Mouse (Mus musculus): ENCODE measurements around the gene Smyd5. TPM values are rescaled to one million over a fixed set of nuclear protein-coding genes. Genes with fewer than 3 reads are reported as not detected.

Gene Smyd5
- total RNA-seq, 2 experiments from 2014 or later = 48.8 to 52.7 TPM

DNA sequence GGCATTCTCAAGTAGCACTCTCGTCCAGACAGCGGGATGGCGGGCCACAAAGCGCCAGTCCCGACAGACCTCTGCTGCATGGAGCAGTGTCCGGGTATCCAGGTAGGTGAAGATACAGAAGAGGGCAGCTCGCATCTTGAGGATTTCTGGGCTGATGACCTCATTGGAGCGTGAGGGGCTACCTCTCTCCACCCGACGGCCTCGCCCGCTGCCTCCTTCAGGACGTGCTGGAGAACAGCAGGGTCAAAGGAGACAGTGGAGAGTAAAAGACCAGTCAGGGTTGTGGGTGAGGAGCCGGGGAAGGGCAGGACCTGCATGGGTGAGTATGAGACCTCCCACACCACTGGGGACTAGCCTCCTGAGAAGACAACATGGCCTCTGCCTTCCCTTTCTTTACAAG, 46.6 kb downstream of the Smyd5 start:
- no peak overlapping the region for H3K4me3 ChIP-seq
- no peak overlapping the region for H3K27ac ChIP-seq
- TF ChIP-seq CTCF (IDR thresholded peaks at IDR 0.05) = no peak
- intact Hi-C loops (cut with DNase I) = no loop called here
- no peak for DNase-seq (ENCODE audit: extremely low spot score in 1 of 2, low spot score in 2 of 2)

DNA sequence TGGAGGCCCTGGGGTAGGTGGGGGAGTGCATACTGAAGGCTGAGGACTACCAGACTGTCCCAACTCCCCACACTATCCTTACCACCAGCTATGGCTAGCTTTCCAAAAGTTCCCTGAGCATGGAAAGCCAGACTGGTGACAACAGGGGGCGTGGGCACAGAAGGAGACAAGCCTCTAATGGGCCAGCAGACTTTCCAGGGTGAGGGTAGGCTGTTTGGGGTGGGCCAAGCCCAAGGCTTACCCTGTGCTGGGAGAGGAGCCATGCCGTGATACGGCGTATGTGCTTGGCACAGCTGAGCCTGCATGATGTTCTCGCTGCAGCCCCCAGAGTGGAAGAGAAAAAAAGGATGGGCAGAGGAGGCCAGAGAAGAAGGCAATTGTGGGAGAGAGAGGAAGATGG, 48.2 kb downstream of the Smyd5 start:
- Histone ChIP-seq H3K27ac (peak overlapping the region; percentile 50), H3K4me3 (no peak overlapping the region)
- DNase-seq (ENCODE audit: extremely low spot score in 1 of 2, low spot score in 2 of 2) = no peak
- intact Hi-C loops (cut with DNase I) = loop anchor here (2.0 kb wide), 1 partner anchor 33 kb away; the partner anchor contains the start of gene Egr4
- TF ChIP-seq CTCF (IDR thresholded peaks at IDR 0.05) = no peak

DNA sequence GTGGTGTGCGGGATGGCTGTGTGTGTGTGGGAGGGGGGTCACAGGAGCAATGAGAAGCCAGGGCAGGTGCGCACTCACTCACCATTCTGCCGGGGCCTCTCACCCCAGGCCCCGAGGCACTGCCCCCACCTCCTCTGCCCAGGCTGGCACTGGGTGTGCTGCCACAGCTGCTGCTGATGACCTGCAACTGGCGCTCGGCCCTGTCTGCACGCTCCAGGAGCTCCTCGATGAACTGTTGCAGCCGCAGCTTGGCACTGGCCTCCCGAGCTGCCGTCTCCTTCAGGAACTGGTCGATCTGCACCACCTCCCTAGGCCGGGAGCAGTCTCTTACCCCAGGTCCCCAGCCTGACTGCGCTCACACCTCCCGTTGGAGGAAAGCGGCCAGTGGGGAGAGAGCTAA, 48.9 kb downstream of the Smyd5 start:
- TF ChIP-seq CTCF (IDR thresholded peaks at IDR 0.05) = no peak
- DNase-seq (ENCODE audit: extremely low spot score in 1 of 2, low spot score in 2 of 2) = no peak
- H3K4me3 ChIP-seq = no peak overlapping the region
- intact Hi-C loops (cut with DNase I) = loop anchor here (2.0 kb wide), 1 partner anchor 32 kb away; the partner anchor contains the start of gene Egr4
- H3K27ac ChIP-seq = peak overlapping the region; percentile 50

DNA sequence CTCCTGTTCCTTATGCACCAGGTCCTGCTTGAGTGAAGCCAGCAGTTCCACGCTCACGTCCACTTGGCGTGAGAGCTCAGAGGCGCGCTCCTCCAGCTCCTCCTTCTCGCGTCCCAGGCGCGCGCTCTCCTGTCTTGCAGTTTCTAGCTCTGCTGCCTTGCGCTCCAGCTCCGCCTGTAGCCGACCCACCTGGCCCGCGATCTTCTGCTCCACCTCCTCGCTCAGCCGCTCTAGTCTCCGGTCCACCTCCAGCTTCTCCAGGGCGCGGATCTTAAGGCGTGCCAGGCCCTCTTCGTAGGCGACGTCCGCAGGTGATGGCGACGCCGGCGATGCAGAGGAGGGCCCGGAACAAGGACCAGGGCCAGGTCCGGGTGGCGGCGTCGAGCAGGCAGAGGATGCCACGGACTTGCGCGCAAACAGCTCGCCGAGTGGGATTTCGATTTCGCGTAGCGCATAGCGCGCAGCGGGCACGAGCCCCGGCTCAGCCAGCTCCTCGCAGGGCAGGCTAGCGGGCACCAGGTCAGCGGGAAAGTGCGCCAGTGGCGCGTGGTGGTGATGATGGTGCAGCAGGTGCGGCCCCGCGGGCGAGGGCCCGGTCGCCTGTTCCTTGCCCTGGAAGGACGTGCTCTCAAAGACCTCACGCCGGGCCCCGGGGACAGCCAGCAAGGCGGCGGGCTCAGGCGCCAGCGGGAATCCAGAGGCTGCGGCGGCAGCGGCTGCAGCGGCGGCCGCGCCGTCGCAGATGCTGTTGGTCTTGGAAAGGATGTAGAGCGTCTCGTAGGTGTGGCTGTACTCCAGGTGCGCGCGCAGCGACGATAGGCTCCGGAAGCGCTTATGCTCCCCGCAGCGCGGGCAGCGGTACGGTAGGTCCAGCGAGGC, 52.3 kb downstream of the Smyd5 start:
- H3K27ac ChIP-seq = peak overlapping the region; percentile 47; the same call in 1 of the 2 replicates
- intact Hi-C loops (cut with DNase I) = no loop called here
- peak overlapping the region; percentile 18 for H3K4me3 ChIP-seq
- no peak for DNase-seq (ENCODE audit: extremely low spot score in 1 of 2, low spot score in 2 of 2)
- no peak for TF ChIP-seq CTCF (IDR thresholded peaks at IDR 0.05)

DNA sequence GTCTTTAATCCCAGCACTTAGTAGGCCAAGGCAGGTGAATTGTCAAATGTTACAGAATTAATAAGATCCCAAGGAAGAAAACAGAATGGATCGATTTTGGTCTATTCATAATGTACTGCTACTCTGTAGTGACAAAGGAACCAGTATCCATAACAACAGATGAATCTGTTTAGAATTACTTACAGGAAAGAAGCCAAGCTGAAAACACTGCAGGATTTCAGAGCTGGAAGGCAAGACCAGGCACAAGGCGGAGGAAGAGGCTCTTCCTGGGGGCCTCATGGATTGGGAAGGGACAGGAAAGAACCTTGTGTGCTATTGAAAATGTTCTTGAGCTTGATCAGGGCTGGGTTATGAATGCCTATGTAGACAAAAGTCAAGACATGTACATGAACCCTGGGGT, 53.9 kb downstream of the Smyd5 start:
- intact Hi-C loops (cut with DNase I) = no loop called here
- Histone ChIP-seq H3K27ac (no peak overlapping the region), H3K4me3 (no peak overlapping the region)
- DNase-seq (ENCODE audit: extremely low spot score in 1 of 2, low spot score in 2 of 2) = no peak
- no peak for TF ChIP-seq CTCF (IDR thresholded peaks at IDR 0.05)

DNA sequence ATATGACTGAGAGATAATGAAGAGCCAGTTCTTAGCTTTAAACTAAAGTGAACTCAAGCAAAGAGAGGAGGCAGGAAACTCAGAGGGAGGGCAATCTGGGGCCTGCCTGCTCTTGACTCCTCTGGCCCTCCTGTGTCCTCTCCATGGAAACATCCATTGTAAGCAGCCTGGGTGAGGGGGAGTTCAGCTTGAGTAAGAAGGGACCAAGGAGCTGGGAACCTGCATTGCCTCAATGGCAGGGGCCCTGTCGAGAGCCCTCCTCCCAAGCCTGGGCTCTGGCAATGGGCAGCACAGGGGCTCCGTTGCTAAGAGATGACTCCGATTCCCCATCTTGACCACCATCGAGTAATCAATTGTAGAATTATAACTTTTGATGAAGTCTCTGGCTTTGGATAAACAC, 56.7 kb downstream of the Smyd5 start:
- TF ChIP-seq CTCF (IDR thresholded peaks at IDR 0.05) = no peak
- Histone ChIP-seq H3K27ac (no peak overlapping the region), H3K4me3 (no peak overlapping the region)
- DNase-seq (ENCODE audit: extremely low spot score in 1 of 2, low spot score in 2 of 2) = no peak
- intact Hi-C loops (cut with DNase I) = no loop called here

DNA sequence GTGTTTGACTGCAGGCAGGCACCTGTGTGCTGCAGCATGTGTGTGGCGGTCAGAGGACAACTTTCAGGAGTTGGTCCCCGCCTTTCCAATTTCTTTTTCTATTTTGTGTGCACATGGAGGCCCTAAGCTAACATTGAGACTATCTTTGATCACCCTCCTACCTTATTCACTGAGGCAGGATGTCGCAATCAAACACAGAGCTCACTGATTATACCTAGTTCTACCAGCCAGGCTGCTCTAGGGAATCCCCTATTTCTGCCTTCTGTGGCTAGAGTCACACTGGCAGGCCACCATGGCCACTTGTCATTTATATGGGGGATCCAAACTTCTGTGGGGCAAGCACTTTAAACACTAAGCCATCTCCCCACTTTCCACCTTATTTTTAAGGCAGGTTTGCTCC, 57.9 kb downstream of the Smyd5 start:
- intact Hi-C loops (cut with DNase I) = no loop called here
- no peak for DNase-seq (ENCODE audit: extremely low spot score in 1 of 2, low spot score in 2 of 2)
- H3K4me3 ChIP-seq = no peak overlapping the region
- TF ChIP-seq CTCF (IDR thresholded peaks at IDR 0.05) = no peak
- no peak overlapping the region for H3K27ac ChIP-seq

DNA sequence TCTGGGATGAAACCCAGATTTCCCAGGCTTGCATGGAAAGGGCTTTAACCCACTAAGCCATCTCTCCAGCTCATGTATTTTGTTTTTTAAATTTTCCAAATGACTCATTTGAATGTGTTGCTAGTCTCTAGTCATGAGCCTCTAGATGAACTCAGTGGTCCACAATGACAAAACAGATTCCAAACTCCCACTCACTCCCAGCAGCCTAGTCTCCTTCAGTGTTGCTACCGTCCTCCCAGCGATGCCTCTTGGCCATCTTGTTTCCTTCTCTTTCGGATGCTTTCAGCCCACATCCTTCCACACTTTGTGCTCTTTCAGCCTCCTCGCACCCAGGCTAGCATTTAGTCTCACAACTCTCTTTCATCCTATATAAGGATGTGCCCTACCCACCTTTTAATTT, 58.5 kb downstream of the Smyd5 start:
- no peak for TF ChIP-seq CTCF (IDR thresholded peaks at IDR 0.05)
- intact Hi-C loops (cut with DNase I) = no loop called here
- no peak for DNase-seq (ENCODE audit: extremely low spot score in 1 of 2, low spot score in 2 of 2)
- Histone ChIP-seq H3K27ac (no peak overlapping the region), H3K4me3 (no peak overlapping the region)

DNA sequence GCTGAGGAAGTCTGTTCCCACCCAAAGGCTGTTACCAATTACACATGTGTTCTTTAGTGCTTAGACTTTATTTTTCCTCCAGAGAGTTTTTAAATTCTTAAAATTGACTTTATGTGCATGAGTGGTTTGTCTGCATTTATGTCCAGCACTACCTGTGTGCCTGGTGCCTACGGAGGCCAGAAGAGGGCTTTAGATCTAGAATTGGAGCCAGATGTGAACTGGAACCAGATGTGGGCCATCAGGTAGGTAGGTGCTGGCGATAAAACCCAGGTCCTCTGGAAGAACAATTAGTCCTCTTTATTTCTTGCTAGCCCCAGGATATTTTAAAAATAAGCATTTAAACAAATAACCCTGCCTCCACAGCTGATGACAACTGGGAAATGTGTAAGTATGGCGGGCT, 59.8 kb downstream of the Smyd5 start:
- TF ChIP-seq CTCF (IDR thresholded peaks at IDR 0.05) = no peak
- H3K4me3 ChIP-seq = no peak overlapping the region
- no peak overlapping the region for H3K27ac ChIP-seq
- intact Hi-C loops (cut with DNase I) = no loop called here
- DNase-seq (ENCODE audit: extremely low spot score in 1 of 2, low spot score in 2 of 2) = no peak

Other genes with a start within 250 kb of the Smyd5 start
- gene Emx1, start 244.6 kb upstream of the Smyd5 start, total RNA-seq (2021) = 10 to 100 TPM; 32.8 to 40.1 TPM
- gene Sfxn5, start 98.6 kb upstream of the Smyd5 start, total RNA-seq (2021) = 100 to 1,000 TPM; 161 to 173 TPM
- gene Rab11fip5, start 57.4 kb upstream of the Smyd5 start, total RNA-seq (2021) = 10 to 100 TPM; 74.5 to 78.6 TPM
- gene Noto, start 8.1 kb upstream of the Smyd5 start, total RNA-seq (2021) = not detected
- gene Cct7, start 19.5 kb downstream of the Smyd5 start, total RNA-seq (2021) = 100 to 1,000 TPM; 200 to 226 TPM
- 10 to 100 TPM; 25.3 to 26.0 TPM for gene Pradc1, start 20.0 kb downstream of the Smyd5 start, total RNA-seq (2021)
- gene Fbxo41, start 71.0 kb downstream of the Smyd5 start, total RNA-seq (2021) = 100 to 1,000 TPM; 101 to 102 TPM
- gene Egr4, start 81.6 kb downstream of the Smyd5 start, total RNA-seq (2021) = 10 to 100 TPM; 43.7 to 95.7 TPM
- gene Alms1, start 155.5 kb downstream of the Smyd5 start, total RNA-seq (2021) = 10 to 100 TPM in 1 of 2 experiments, 1 to 10 TPM in 1; 9.5 to 10.4 TPM

All from left cerebral cortex, adult 2 months (tissue).